Mouse (Mus musculus) adrenal gland, adult (tissue): ENCODE results near the gene Syt9.
"Not testable (repeated sequence)": the region's sequence is repeated elsewhere in the genome, so short reads cannot be mapped to it uniquely, and the experiment has no call there.

ENCODE experiments used
- DNase-seq, 2 experiments: peaks; one replicate each; pipeline ENCODE4 v3.0.0; 2022 to 2023; ENCODE audit warnings: low spot score in 1 of 2; ENCODE audit not compliant: inconsistent age in 2 of 2

Gene Syt9

DNA sequence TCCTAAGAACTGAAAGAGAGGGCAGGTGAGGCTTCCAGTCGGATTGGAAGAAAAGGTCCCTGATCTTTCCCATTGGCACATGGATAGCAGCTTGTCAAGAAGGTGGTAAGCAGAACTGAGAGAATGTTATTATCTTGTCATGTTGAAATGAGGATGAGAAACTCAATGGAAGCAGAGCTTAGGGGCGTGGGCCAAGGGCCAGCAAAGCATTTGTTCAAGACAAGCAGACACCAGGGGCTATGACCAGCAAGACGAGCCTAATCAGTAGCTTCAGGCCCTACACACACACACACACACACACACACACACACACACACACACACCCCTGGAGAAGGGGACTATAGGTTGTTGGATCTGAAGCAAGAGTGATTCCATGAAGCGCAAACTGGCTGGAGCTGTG, 90.6 kb downstream of the Syt9 start:
- DNase-seq = no peak

GRCm38 (mm10) chr7:107461699-107462440, 91.3 kb downstream of the Syt9 start:
- no peak for DNase-seq

GRCm38 (mm10) chr7:107462962-107463361, 92.4 kb downstream of the Syt9 start:
- no peak for DNase-seq

- no peak for DNase-seq
Observed at GRCm38 (mm10) chr7:107465081-107465480, 94.6 kb downstream of the Syt9 start.

GRCm38 (mm10) chr7:107478979-107479965, 108.7 kb downstream of the Syt9 start:
- no peak for DNase-seq

DNA sequence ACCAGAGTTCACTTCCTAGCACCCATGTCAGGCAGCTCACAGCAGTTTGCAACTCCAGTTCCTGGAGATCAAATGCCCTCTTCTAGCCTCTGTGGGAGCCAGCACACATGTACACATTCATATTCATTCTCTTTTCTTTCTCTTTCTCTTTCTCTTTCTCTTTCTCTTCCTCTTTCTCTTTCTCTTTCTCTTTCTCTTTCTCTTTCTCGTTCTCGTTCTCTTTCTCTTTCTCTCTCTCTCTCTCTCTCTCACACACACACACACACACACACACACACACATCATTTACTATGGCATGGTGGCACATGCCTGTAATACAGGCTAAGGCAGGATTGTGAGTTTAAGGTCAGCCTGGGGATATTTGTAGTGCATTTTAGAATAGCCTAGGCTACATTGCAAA, 115.2 kb downstream of the Syt9 start:
- DNase-seq = not testable (repeated sequence)

DNA sequence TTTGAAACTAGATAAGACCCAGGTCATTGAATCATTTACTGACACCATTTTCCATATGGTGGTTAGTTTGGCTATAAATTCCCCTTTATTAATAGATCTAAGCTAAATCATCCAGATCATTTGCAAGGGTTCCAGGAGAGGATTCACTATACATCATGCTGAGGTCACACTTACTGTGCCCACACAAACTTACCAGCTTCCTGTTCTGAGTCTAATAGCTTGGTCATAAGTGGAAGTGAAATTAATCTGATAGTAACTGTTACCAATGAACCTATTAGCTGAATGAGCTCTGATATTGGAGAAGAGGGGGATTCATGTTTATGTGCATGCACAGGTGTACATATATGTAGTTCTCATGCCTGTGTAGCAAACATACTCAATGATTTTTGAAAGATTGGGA, 124.9 kb downstream of the Syt9 start:
- DNase-seq = no peak

DNA sequence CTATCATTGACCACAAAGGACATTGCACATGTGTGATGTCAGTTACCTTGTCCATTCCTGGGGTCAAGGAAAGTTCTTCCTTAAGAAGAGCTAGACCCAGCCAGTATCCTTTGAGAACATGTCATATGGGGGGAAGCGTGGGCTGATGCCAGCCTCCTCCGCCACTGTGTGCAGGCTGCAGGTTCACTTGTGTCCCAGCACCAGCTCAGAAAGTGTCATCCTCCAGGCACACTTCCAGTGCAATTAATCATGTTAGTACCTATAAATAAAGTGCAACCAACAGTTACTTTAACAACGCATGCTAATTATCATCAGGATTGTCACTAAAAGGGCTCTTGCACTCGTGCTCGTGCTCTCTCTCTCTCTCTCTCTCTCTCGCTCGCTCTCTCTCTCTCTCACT, 126.4 kb downstream of the Syt9 start:
- no peak for DNase-seq

DNA sequence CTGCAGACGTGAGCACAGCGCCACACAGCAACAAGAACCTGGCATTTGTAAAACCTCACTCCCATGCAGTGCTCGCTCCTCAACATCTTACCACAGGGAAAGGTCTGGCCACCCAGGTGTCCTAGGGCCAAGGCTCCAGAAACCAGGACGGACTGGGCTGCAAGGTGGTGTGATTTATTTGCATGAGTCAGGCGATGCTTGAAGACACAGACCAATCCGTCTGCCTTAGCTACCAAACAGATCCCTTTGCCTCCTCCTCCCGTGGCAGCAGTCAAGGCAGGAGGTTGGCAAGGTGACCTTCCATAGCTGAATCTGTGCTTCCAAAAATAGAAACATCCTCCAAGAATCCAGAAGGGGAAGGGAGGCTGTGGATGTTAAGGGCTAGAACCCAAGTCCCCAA, 130.1 kb downstream of the Syt9 start:
- no peak for DNase-seq

- no peak for DNase-seq
Observed at GRCm38 (mm10) chr7:107504761-107505712, 134.5 kb downstream of the Syt9 start.

DNA sequence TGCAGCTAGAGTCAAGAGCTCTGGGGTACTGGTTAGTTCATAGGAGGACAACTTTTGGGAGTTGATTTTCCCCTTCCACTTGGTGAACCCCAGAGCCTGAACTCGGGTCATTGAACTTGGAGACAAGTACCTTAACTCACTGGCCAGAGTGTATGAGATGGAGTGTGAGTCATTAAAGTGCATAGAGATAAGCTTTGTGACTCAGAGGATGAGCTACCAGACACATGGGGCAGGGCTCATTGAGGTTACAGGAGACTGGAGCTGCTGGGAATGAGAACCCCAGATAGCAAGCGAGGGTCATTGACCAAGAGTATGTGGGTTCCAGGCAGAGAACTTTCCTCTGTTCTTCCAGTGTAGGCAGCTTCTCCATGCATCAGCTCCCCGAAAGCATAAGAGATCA, 137.4 kb downstream of the Syt9 start:
- peak; percentile 37 to 51 for DNase-seq

- DNase-seq = no peak
Observed at GRCm38 (mm10) chr7:107509740-107510139, 139.2 kb downstream of the Syt9 start.

GRCm38 (mm10) chr7:107516704-107517410, 146.3 kb downstream of the Syt9 start:
- DNase-seq = no peak

DNA sequence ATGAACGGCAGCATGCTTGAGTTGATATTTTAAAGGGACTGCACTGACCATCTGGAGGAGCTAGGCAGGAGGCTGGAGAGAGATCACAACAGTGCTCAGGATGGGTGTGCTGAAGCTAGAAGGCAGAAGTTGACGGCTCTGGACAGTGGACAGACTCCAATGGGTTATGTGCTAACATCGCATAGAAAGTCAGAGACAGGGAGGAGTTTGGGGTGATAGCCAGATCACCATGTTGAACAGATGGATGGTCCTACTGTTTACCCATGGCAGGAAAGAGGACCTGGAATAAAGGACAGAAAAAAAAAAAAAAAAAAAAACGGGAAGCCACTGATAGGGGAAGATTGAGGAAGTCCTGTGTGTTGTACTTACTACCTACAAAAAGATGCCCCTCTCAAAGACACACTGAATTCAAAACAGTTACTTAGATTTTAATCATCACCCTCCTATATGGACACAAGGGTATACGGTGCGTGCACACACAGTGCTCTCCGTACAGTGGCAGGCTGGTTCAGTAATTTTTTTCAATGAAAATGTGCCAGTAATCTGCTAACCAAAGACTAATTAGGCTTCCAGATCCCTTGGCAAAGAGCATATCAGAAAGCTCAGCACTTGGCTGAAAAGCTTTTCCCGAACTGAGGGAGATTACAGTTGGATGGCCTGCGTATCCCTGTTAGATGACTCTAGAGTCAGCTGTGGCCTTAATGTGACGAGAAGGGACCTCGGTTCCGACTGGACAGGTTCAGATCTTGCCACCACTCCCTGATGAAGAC, 148.9 kb downstream of the Syt9 start:
- no peak for DNase-seq

GRCm38 (mm10) chr7:107521411-107521810, 150.9 kb downstream of the Syt9 start:
- DNase-seq = no peak

DNA sequence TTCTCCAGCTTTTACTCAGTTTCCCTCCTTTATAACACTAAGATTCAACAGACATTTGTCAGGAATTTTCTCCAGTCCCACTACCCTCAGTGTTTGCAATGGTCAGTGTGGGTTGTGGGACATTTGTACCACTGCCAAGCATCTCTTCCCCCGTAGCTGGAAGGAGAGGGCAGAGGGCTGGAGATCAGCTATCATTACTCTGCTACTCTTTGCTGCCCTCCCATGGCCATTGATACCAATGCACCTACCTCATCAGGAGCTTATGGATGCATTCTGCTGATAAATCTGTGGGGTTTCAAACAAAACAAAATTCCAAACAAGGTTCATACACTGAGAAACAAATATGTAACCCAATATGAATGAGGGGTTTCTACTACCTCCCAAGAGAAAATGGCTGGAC, 155.8 kb downstream of the Syt9 start:
- peak; percentile 35 to 74 for DNase-seq

GRCm38 (mm10) chr7:107528169-107528772, 157.7 kb downstream of the Syt9 start:
- no peak for DNase-seq

- DNase-seq = no peak
Observed at GRCm38 (mm10) chr7:107529364-107529763, 158.8 kb downstream of the Syt9 start.

GRCm38 (mm10) chr7:107535311-107535710, 164.8 kb downstream of the Syt9 start:
- DNase-seq = no peak
